Mouse (Mus musculus) kidney, adult 2 months (tissue): ENCODE results near the gene Rab25.

Source experiments
- CTCF ChIP-seq: fragments of 200-500 bp; conservative IDR thresholded peaks from 2 replicates; pipeline ENCODE4 v1.5.1; 2011; ENCODE audit warnings: low read depth, mild to moderate bottlenecking, control low read depth, low read length, moderate library complexity, mixed read lengths; ENCODE audit not compliant: insufficient read depth, insufficient read length
- POLR2A ChIP-seq: fragments of 200-500 bp; IDR thresholded peaks from one replicate; pipeline ENCODE4 v1.6.1; 2011; ENCODE audit warnings: low read depth, low read length, control low read depth

DNA sequence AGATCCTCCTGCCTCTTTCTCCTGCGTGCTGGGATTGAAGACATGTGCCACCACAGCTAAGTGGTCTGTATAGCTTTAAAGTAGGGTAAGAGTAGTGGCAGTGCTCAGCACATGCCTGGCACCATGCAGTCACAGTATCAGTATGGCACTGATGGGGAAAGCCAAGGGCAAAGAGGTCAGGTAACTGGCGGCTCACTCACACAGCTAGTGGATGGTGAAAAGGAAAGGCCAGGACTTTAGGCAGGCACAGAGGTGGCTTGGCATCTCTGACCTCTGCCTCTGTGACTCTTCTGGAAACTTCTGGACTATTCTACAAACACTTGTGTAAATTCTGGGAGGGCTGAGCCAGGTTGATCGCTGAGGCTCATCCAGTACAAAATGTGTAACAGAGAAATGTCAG, 18.0 kb upstream of the Rab25 start:
- TF ChIP-seq CTCF (no peak), POLR2A (no peak)
